Mouse (Mus musculus) embryonic facial prominence, embryonic 14.5 days (tissue): ENCODE measurements at regions not wholly inside any gene's neighbourhood (a gene's known extent, or its start where the extent isn't known, plus 50 kb on each side); places are given as distances from the start of the nearest gene placed in this dataset.

Source experiments
- ATAC-seq: fragments of 200-750 bp; cut with Nextera tagmentation; 2 replicates; pipeline ENCODE4 v1.8.0; 2017; ENCODE audit warnings: low read depth, moderate number of reproducible peaks, moderate TSS enrichment
- DNase-seq: peaks from one replicate; pipeline ENCODE4 v3.0.0-alpha.2; 2015; ENCODE audit warnings: low spot score
- H3K27ac ChIP-seq: fragments of 300-500 bp; sonication (generic); replicated peaks from 2 replicates; pipeline ENCODE4 v1.5.1; 2014; ENCODE audit warnings: low read depth, mild to moderate bottlenecking, low read length, moderate library complexity
- H3K27me3 ChIP-seq: fragments of 300-500 bp; sonication (generic); replicated peaks from 2 replicates; pipeline ENCODE4 v1.6.1; 2014; ENCODE audit warnings: low read length; ENCODE audit not compliant: control insufficient read depth, insufficient read depth
- H3K36me3 ChIP-seq: fragments of 300-500 bp; sonication (generic); 2 replicates; pipeline ENCODE4 v1.6.1; 2014; ENCODE audit warnings: low read length, mixed read lengths; ENCODE audit not compliant: control insufficient read depth, insufficient read depth
- H3K4me1 ChIP-seq: fragments of 300-500 bp; sonication (generic); 2 replicates; pipeline ENCODE4 v1.6.1; 2014; ENCODE audit warnings: antibody characterized with exemption, low read length; ENCODE audit not compliant: control insufficient read depth, insufficient read depth
- H3K4me2 ChIP-seq: fragments of 300-500 bp; sonication (generic); 2 replicates; pipeline ENCODE4 v1.6.1; 2014; ENCODE audit warnings: low read depth, mild to moderate bottlenecking, low read length, moderate library complexity, mixed read lengths
- H3K4me3 ChIP-seq: fragments of 300-500 bp; sonication (generic); 2 replicates; pipeline ENCODE4 v1.5.1; 2014; ENCODE audit warnings: low read depth, mild to moderate bottlenecking, low read length
- H3K9ac ChIP-seq: fragments of 300-500 bp; sonication (generic); 2 replicates; pipeline ENCODE4 v1.6.1; 2014; ENCODE audit warnings: low read depth, mild to moderate bottlenecking, low read length, moderate library complexity, mixed read lengths
- H3K9me3 ChIP-seq: fragments of 300-500 bp; sonication (generic); 2 replicates; pipeline ENCODE4 v1.6.1; 2016; ENCODE audit warnings: low read length; ENCODE audit not compliant: control insufficient read depth
- WGBS: fragments of 180-500 bp; shearing (Covaris S2); extraction: QIAGEN DNeasy Blood & Tissue Kit; methylation state at CpG from one replicate; pipeline ENCODE4 v1.1.7; 2014; 5-methylcytosine and 5-hydroxymethylcytosine counted together

- no peaks in the 10 kb centered on the region for H3K9me3 ChIP-seq
- H3K27me3 ChIP-seq: no peaks in the 10 kb centered on the region
- no peaks in the 10 kb centered on the region for H3K36me3 ChIP-seq
- DNase-seq: no peak
- no peaks in the 10 kb centered on the region for H3K4me1 ChIP-seq
- H3K9ac ChIP-seq: no peak overlapping the region
- WGBS: 80% methylated on average over 1 of the region's 1 CpGs
- H3K4me2 ChIP-seq: no peak overlapping the region
- no peak overlapping the region for H3K4me3 ChIP-seq
- ATAC-seq: no peak
- no peak overlapping the region for H3K27ac ChIP-seq
Measured at GRCm38 (mm10) chr3:48658386-48658785, 1098.7 kb downstream of the Pcdh18 start.

DNA sequence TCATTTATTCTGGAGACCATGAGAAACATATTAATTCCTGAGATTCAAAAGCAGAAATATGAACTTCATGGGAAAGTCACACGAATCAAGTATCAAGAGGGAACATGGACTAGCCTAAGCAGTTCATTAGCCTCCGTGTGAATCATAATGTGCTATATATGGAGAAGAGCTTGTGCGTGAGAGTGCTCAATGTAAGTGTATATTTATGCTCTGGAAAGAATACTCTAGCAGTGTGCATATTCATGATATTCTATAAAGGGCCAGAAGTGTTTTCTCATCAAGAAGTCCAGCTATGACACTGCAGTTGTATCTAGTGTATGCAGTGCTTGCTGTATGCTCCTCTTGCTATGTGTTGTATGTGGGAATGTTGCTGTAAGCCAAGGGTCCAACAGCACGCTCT is 1102.0 kb downstream of the Pcdh18 start:
- Histone ChIP-seq H3K27me3 (no peaks in the 10 kb centered on the region), H3K4me3 (no peak overlapping the region), H3K36me3 (no peaks in the 10 kb centered on the region), H3K4me2 (no peak overlapping the region), H3K9ac (no peak overlapping the region), H3K9me3 (no peaks in the 10 kb centered on the region), H3K27ac (no peak overlapping the region), H3K4me1 (no peaks in the 10 kb centered on the region)
- DNase-seq (no peak), ATAC-seq (no peak)
- 80% methylated on average over 4 of the region's 4 CpGs for WGBS

DNA sequence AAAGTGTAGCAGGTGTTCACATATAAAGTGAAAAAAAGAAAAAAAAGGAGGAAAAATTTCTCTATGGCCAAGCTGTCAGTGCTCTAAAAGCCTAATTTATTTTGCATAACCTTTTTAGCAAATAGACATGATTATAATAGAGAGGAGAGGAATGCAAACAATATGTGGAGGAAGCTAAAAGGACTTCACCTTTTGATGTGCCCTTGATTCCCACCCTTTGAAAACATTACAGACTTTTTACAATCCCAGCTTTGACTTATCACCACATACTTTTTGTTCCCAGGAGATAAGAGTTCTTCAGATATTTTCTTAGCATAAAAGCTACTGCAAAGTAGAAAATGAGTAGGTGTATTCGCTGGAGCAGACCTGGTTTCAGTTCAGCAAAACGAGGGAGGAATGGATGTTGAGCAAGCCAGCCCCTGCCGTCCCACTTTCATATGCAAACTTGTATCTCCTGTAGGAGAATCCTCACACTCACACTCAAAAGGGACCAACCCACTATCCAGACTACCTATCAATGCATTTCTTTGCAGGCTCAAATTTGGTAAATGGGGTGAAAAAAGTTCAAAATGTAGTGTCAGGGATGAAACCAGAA is 1125.1 kb downstream of the Pcdh18 start:
- no peak overlapping the region for H3K27ac ChIP-seq
- no peak overlapping the region for H3K9ac ChIP-seq
- H3K27me3 ChIP-seq: no peaks in the 10 kb centered on the region
- 28% methylated on average over 3 of the region's 3 CpGs for WGBS
- no peak for ATAC-seq
- no peak overlapping the region for H3K4me2 ChIP-seq
- no peaks in the 10 kb centered on the region for H3K4me1 ChIP-seq
- no peaks in the 10 kb centered on the region for H3K36me3 ChIP-seq
- no peak for DNase-seq
- no peak overlapping the region for H3K4me3 ChIP-seq
- no peaks in the 10 kb centered on the region for H3K9me3 ChIP-seq

DNA sequence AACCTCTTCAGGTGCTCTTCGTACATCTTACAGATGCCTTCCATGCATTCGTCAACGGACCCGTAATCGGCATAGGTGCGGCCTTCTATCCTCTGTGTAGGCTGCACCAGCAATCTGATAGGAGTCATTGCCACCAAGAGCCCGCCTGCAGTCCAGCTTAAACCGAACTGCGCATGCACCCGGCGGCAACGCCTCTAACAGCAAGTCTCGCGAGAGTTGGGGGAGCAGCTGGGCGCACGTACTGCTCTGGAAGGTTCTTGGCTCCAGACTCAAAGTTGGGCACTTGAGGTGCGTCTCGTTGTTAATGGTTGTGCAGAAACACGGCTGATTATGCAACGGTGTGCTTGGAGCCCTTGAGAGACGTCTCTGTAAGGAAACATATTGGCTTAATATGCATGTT is 1148.2 kb downstream of the Pcdh18 start:
- DNase-seq (no peak), ATAC-seq (no peak)
- Histone ChIP-seq H3K36me3 (no peaks in the 10 kb centered on the region), H3K27ac (no peak overlapping the region), H3K9ac (no peak overlapping the region), H3K27me3 (no peaks in the 10 kb centered on the region), H3K9me3 (no peaks in the 10 kb centered on the region), H3K4me1 (no peaks in the 10 kb centered on the region), H3K4me2 (no peak overlapping the region), H3K4me3 (no peak overlapping the region)
- 96% methylated on average over 21 of the region's 21 CpGs for WGBS

DNA sequence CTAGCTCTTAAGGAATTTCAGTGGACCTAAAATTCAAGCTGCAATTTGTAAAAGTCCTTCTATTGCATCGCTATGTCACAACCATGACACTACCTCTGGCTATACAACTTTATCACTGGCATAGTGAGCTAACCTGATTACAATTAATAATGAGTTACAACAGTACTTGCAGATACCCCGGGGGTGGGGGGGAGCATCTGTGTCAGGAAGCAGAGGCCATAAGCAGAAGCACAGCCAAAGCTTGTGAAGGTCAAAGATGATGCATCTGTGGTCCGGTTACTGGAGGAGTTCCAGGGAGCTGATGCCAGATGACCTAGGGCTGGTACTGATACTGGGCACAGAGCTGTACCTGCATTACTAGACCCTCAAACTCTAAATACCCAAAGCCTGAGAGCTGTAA is 1152.3 kb downstream of the Pcdh18 start:
- no peak overlapping the region for H3K27ac ChIP-seq
- 79% methylated on average over 3 of the region's 3 CpGs for WGBS
- no peaks in the 10 kb centered on the region for H3K27me3 ChIP-seq
- H3K36me3 ChIP-seq: no peaks in the 10 kb centered on the region
- no peak overlapping the region for H3K4me3 ChIP-seq
- DNase-seq: no peak
- no peak for ATAC-seq
- no peak overlapping the region for H3K9ac ChIP-seq
- no peaks in the 10 kb centered on the region for H3K4me1 ChIP-seq
- H3K4me2 ChIP-seq: no peak overlapping the region
- H3K9me3 ChIP-seq: no peaks in the 10 kb centered on the region

GRCm38 (mm10) chr3:48587341-48587740 is 1169.8 kb downstream of the Pcdh18 start:
- DNase-seq (no peak), ATAC-seq (no peak)
- Histone ChIP-seq H3K4me2 (no peak overlapping the region), H3K36me3 (no peaks in the 10 kb centered on the region), H3K4me3 (no peak overlapping the region), H3K4me1 (no peaks in the 10 kb centered on the region), H3K9ac (no peak overlapping the region), H3K9me3 (no peaks in the 10 kb centered on the region), H3K27me3 (no peaks in the 10 kb centered on the region), H3K27ac (no peak overlapping the region)
- 87% methylated on average over 2 of the region's 2 CpGs for WGBS

- WGBS: 27% methylated on average over 1 of the region's 1 CpGs
- no peaks in the 10 kb centered on the region for H3K27me3 ChIP-seq
- no peak overlapping the region for H3K4me2 ChIP-seq
- no peak overlapping the region for H3K9ac ChIP-seq
- no peaks in the 10 kb centered on the region for H3K4me1 ChIP-seq
- no peaks in the 10 kb centered on the region for H3K9me3 ChIP-seq
- ATAC-seq (no peak), DNase-seq (no peak)
- no peak overlapping the region for H3K4me3 ChIP-seq
- no peaks in the 10 kb centered on the region for H3K36me3 ChIP-seq
- H3K27ac ChIP-seq: no peak overlapping the region
Measured at GRCm38 (mm10) chr3:48586145-48586544, 1171.0 kb downstream of the Pcdh18 start.

DNA sequence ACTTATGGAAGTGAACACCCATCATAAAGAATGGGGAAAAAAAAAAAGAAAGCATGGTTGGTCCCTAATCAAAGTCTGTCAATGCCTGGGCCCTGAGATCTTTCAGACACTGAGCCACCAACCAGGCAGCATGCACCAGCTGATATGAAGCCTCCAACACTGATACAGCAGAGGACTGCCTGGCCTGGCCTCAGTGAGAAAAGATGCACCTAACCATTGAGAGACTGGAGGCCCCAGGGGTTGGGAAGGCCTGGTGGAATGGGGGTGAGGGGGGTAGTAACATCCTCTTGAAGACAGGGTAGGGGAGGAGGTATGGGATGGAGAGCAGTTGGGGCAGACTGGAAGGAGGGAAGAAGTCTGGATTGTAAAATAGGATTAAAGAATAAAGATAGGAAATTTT is 1172.8 kb downstream of the Pcdh18 start:
- Histone ChIP-seq H3K4me3 (no peak overlapping the region), H3K27ac (no peak overlapping the region), H3K27me3 (no peaks in the 10 kb centered on the region), H3K4me1 (no peaks in the 10 kb centered on the region), H3K36me3 (no peaks in the 10 kb centered on the region), H3K9ac (no peak overlapping the region), H3K9me3 (no peaks in the 10 kb centered on the region), H3K4me2 (no peak overlapping the region)
- DNase-seq (no peak), ATAC-seq (no peak)

GRCm38 (mm10) chr3:48582521-48582920 is 1174.6 kb downstream of the Pcdh18 start:
- Histone ChIP-seq H3K27ac (no peak overlapping the region), H3K27me3 (no peaks in the 10 kb centered on the region), H3K9me3 (no peaks in the 10 kb centered on the region), H3K4me1 (no peaks in the 10 kb centered on the region), H3K36me3 (no peaks in the 10 kb centered on the region), H3K4me2 (no peak overlapping the region), H3K4me3 (no peak overlapping the region), H3K9ac (no peak overlapping the region)
- 25% methylated on average over 1 of the region's 1 CpGs for WGBS
- ATAC-seq (no peak), DNase-seq (peak; percentile 10)
